Mouse (Mus musculus) kidney, embryonic 15.5 days (tissue): ENCODE results near the gene Prex1. TPM values are rescaled to one million over a fixed set of nuclear protein-coding genes. Genes with fewer than 3 reads are reported as not detected.

Experiments
- ATAC-seq: fragments of 200-750 bp; cut with Nextera tagmentation; replicated peaks from 2 replicates; pipeline ENCODE4 v1.8.0; 2017; ENCODE audit warnings: moderate TSS enrichment; ENCODE audit not compliant: low FRiP score
- H3K27ac ChIP-seq: fragments of 300-500 bp; sonication (generic); 2 replicates; pipeline ENCODE4 v1.5.1; 2015; ENCODE audit warnings: mild to moderate bottlenecking, inconsistent platforms
- H3K27me3 ChIP-seq: fragments of 300-500 bp; sonication (generic); 2 replicates; pipeline ENCODE4 v1.6.1; 2015; ENCODE audit warnings: inconsistent platforms
- H3K36me3 ChIP-seq: fragments of 300-500 bp; sonication (generic); 2 replicates; pipeline ENCODE4 v1.6.1; 2015; ENCODE audit warnings: inconsistent platforms
- H3K4me1 ChIP-seq: fragments of 300-500 bp; sonication (generic); 2 replicates; pipeline ENCODE4 v1.6.1; 2015; ENCODE audit warnings: inconsistent platforms
- H3K4me2 ChIP-seq: fragments of 300-500 bp; sonication (generic); 2 replicates; pipeline ENCODE4 v1.6.1; 2015; ENCODE audit warnings: moderate library complexity, mild to moderate bottlenecking, inconsistent platforms
- H3K4me3 ChIP-seq: fragments of 300-500 bp; sonication (generic); replicated peaks from 2 replicates; pipeline ENCODE4 v1.5.1; 2015; ENCODE audit warnings: mild to moderate bottlenecking, inconsistent platforms
- H3K9ac ChIP-seq: fragments of 300-500 bp; sonication (generic); 2 replicates; pipeline ENCODE4 v1.6.1; 2015; ENCODE audit warnings: mild to moderate bottlenecking, inconsistent platforms
- H3K9me3 ChIP-seq: fragments of 300-500 bp; sonication (generic); replicated peaks from 2 replicates; pipeline ENCODE4 v1.6.1; 2016; ENCODE audit warnings: inconsistent platforms
- WGBS: fragments of 180-500 bp; shearing (Covaris S2); methylation state at CpG from one replicate; pipeline ENCODE4 v1.1.7; 2015; ENCODE audit warnings: mixed read lengths; 5-methylcytosine and 5-hydroxymethylcytosine counted together
- polyA plus RNA-seq: library from polyadenylated mRNA; unstranded; fragments of >200 nt; fragmentation: Nextera tagmentation; extraction: Ambion mirVana; gene quantifications from 2 replicates; pipeline ENCODE4 v1.2.1, GENCODE M21; 2015

Gene Prex1
- polyA plus RNA-seq, 1 experiment from 2014 or later = 16.0 TPM

DNA sequence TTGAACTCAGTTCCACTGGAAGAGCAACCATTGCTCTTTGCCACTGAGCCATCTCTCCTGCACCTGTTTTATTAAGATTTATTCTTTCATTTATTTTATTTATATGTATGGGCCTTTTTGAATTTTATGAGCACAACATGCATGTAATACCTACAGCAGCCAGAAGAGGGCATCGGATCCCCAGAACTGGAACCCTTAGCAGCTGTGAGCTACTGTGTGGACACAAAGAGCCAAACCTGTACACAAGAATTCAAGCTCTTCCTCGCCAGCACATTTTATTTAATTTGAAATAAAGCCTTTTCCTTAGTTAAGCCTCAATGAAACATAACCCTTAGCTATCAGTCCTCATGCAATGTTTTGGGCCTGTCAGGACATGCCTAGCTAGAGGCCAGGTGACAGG is 158.1 kb downstream of the Prex1 start:
- Histone ChIP-seq H3K4me1 (peaks cover 37% of the 10 kb centered on the region), H3K27ac (no peak overlapping the region)
- ATAC-seq = no peak

GRCm38 (mm10) chr2:166554169-166554505 is 159.5 kb downstream of the Prex1 start:
- peak overlapping the region; percentile 67; the same call in 1 of the 2 replicates for H3K27ac ChIP-seq
- no peak for ATAC-seq
- peaks cover 31% of the 10 kb centered on the region for H3K4me1 ChIP-seq
- H3K4me2 ChIP-seq = no peak overlapping the region
- no peak overlapping the region for H3K4me3 ChIP-seq
- WGBS = 78% methylated on average over 11 of the region's 11 CpGs
- no peaks in the 10 kb centered on the region for H3K9me3 ChIP-seq
- no peaks in the 10 kb centered on the region for H3K27me3 ChIP-seq
- H3K9ac ChIP-seq = no peak overlapping the region
- H3K36me3 ChIP-seq = no peaks in the 10 kb centered on the region

More for the DNA sequence above, 158.1 kb downstream of the Prex1 start:
- Histone ChIP-seq H3K9ac (no peak overlapping the region), H3K9me3 (no peaks in the 10 kb centered on the region), H3K4me2 (no peak overlapping the region), H3K4me3 (no peak overlapping the region), H3K36me3 (no peaks in the 10 kb centered on the region), H3K27me3 (no peaks in the 10 kb centered on the region)
- WGBS = 66% methylated on average over 2 of the region's 2 CpGs

DNA sequence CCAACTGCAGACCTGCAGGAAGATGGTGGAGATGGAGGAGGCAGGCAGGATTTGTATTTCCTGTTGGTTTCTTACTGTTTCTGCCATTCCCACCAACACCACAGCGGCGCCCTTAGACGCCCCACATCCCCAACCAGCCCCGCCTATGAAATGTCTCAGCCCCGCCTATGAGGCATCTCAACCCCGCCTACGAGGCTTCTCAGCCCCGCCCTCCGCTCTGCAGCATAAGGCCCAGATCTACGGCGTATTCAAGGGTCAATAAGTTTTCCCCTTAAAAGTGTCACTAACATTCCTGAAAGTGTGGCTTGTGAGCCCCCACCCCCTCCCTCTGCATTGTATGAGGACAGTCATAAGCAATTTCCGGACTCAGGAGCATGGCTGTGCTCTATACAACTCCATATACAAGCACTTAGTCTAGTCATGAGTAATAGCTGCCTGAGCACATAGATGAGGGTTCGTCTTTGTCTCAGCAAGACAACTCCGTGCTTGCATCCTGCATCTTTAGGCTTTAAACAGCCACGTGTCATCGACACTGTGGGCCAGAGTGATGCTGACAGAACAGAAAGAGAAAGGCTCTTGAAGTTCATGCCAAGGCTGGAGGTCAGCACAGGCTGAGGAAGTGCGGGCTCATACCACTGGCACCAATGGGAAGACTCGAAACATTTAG is 160.0 kb downstream of the Prex1 start:
- Histone ChIP-seq H3K4me3 (no peak overlapping the region; the same call in 1 of the 2 replicates), H3K27me3 (no peaks in the 10 kb centered on the region), H3K4me1 (peaks cover 32% of the 10 kb centered on the region), H3K27ac (peak overlapping the region; percentile 67), H3K9me3 (no peaks in the 10 kb centered on the region), H3K36me3 (no peaks in the 10 kb centered on the region), H3K4me2 (peak overlapping the region; percentile 39), H3K9ac (no peak overlapping the region)
- 24% methylated on average over 18 of the region's 18 CpGs for WGBS
- ATAC-seq = 0 out of 2 replicates have a peak, but pooled peaks have one; percentile 67

GRCm38 (mm10) chr2:166552657-166553056 is 161.0 kb downstream of the Prex1 start:
- Histone ChIP-seq H3K4me2 (no peak overlapping the region), H3K27ac (no peak overlapping the region), H3K4me1 (peaks cover 28% of the 10 kb centered on the region), H3K9ac (no peak overlapping the region), H3K4me3 (no peak overlapping the region), H3K9me3 (no peaks in the 10 kb centered on the region), H3K36me3 (no peaks in the 10 kb centered on the region), H3K27me3 (no peaks in the 10 kb centered on the region)
- ATAC-seq = no peak
- WGBS = 68% methylated on average over 6 of the region's 6 CpGs

DNA sequence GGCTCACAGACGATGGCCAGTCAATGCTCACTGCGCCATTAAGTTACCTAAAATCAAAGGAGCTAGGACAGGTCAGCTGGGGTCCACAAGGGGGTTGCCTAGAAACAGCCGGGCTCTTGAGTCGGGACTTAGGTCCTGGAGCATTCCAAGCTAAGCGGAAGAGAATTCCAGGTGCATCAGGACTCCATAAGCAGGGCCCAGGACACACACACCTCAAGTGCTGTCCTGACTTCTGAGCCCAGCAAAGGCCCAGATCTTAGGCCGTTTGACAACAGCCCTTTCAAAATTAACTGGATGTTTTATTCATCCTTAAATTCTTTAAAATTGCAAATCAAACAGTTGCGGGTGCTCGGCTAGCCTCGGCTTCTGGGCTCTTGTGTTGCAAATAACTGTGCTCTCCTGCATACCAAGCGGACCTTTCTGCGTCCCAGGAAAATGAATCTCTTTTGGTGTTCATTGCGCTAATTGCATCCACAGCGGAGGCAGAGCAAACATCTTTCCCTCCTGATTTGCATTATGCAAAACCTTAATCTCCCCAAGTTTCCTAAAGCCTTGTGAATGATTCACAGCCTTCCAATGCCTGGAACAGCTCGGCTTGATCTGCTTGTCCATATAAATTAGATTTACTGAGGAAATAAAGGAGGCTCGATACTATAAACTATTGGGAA is 161.7 kb downstream of the Prex1 start:
- ATAC-seq = no peak
- H3K36me3 ChIP-seq = no peaks in the 10 kb centered on the region
- no peaks in the 10 kb centered on the region for H3K9me3 ChIP-seq
- 62% methylated on average over 15 of the region's 15 CpGs for WGBS
- H3K9ac ChIP-seq = no peak overlapping the region
- peaks cover 28% of the 10 kb centered on the region for H3K4me1 ChIP-seq
- no peak overlapping the region for H3K4me3 ChIP-seq
- H3K27me3 ChIP-seq = no peaks in the 10 kb centered on the region
- H3K27ac ChIP-seq = no peak overlapping the region
- no peak overlapping the region for H3K4me2 ChIP-seq

DNA sequence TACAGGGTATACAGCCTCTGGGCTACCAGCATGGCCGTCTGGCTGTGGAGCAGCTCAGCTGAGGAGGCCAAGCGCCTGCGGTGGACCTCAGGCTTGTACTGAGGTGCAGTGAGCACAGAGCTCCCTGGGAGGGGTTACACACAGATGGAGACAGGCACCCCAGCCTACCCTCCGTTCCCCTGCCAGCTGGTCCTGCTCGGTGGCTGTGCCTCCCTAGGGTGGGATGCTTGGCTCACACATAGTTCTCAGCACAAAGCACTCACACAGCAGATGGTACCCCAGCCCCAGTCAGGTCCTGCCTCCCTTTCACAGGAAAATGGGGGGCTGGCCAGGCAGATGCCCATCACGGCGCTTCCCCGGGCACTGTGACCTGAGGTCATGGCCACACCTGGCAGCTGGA is 163.8 kb downstream of the Prex1 start:
- no peaks in the 10 kb centered on the region for H3K9me3 ChIP-seq
- H3K4me1 ChIP-seq = peaks cover 46% of the 10 kb centered on the region
- ATAC-seq = no peak
- no peaks in the 10 kb centered on the region for H3K27me3 ChIP-seq
- no peak overlapping the region for H3K4me3 ChIP-seq
- no peak overlapping the region for H3K27ac ChIP-seq
- no peak overlapping the region for H3K4me2 ChIP-seq
- no peak overlapping the region for H3K9ac ChIP-seq
- no peaks in the 10 kb centered on the region for H3K36me3 ChIP-seq
- WGBS = 68% methylated on average over 8 of the region's 8 CpGs

DNA sequence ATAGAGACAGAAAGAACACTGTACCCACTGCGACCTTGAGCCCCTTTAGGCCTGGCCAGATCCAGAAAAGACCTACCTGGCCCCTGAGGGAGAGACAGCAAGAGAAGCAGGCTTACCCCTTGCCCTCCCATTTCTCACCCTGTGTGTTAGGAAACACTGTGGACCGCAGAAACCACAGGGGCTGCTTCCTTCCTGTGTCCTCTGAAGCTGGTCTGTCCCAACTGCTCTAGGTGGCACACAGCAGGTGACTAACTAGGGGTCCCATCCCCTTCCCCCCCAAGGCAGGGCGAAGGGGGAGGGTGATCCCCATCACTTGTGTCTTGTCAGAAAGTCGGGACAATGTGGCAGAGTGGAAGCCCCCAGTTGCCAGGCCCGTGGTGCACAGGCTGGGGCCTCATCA is 164.6 kb downstream of the Prex1 start:
- Histone ChIP-seq H3K4me1 (peaks cover 52% of the 10 kb centered on the region), H3K4me3 (no peak overlapping the region), H3K36me3 (no peaks in the 10 kb centered on the region), H3K4me2 (no peak overlapping the region), H3K27ac (no peak overlapping the region), H3K27me3 (no peaks in the 10 kb centered on the region), H3K9me3 (no peaks in the 10 kb centered on the region), H3K9ac (no peak overlapping the region)
- 74% methylated on average over 5 of the region's 5 CpGs for WGBS
- ATAC-seq = no peak

GRCm38 (mm10) chr2:166545580-166545979 is 168.1 kb downstream of the Prex1 start:
- H3K4me1 ChIP-seq = peaks cover 39% of the 10 kb centered on the region
- no peaks in the 10 kb centered on the region for H3K36me3 ChIP-seq
- ATAC-seq = peak; percentile 58; the same call in 1 of the 2 replicates
- H3K9me3 ChIP-seq = 0 out of 2 replicates have a peak, but pooled peaks cover 6% of the 10 kb centered on the region
- no peak overlapping the region for H3K9ac ChIP-seq
- H3K27ac ChIP-seq = peak overlapping the region; percentile 60
- WGBS = 29% methylated on average over 4 of the region's 4 CpGs
- H3K27me3 ChIP-seq = 0 out of 2 replicates have a peak, but pooled peaks cover 5% of the 10 kb centered on the region
- no peak overlapping the region for H3K4me3 ChIP-seq
- H3K4me2 ChIP-seq = peak overlapping the region; percentile 7; the same call in 1 of the 2 replicates

GRCm38 (mm10) chr2:166544575-166545251 is 168.9 kb downstream of the Prex1 start:
- 0 out of 2 replicates have a peak, but pooled peaks cover 6% of the 10 kb centered on the region for H3K9me3 ChIP-seq
- H3K4me1 ChIP-seq = peaks cover 39% of the 10 kb centered on the region
- H3K4me2 ChIP-seq = no peak overlapping the region
- H3K36me3 ChIP-seq = no peaks in the 10 kb centered on the region
- peak overlapping the region; percentile 60 for H3K27ac ChIP-seq
- 0 out of 2 replicates have a peak, but pooled peaks cover 5% of the 10 kb centered on the region for H3K27me3 ChIP-seq
- no peak overlapping the region for H3K9ac ChIP-seq
- no peak overlapping the region for H3K4me3 ChIP-seq
- 0 out of 2 replicates have a peak, but pooled peaks have one; percentile 19 for ATAC-seq
- WGBS = 41% methylated on average over 7 of the region's 7 CpGs

GRCm38 (mm10) chr2:166541112-166541928 is 172.3 kb downstream of the Prex1 start:
- Histone ChIP-seq H3K9ac (peak overlapping the region; percentile 26; the same call in 1 of the 2 replicates), H3K9me3 (0 out of 2 replicates have a peak, but pooled peaks cover 6% of the 10 kb centered on the region), H3K27ac (0 out of 2 replicates have a peak overlapping the region, but pooled peaks have one; percentile 27), H3K4me2 (peak overlapping the region; percentile 31; the same call in 1 of the 2 replicates), H3K36me3 (no peaks in the 10 kb centered on the region), H3K4me3 (no peak overlapping the region), H3K27me3 (0 out of 2 replicates have a peak, but pooled peaks cover 5% of the 10 kb centered on the region), H3K4me1 (peaks cover 35% of the 10 kb centered on the region)
- WGBS = 15% methylated on average over 11 of the region's 11 CpGs
- ATAC-seq = no peak

DNA sequence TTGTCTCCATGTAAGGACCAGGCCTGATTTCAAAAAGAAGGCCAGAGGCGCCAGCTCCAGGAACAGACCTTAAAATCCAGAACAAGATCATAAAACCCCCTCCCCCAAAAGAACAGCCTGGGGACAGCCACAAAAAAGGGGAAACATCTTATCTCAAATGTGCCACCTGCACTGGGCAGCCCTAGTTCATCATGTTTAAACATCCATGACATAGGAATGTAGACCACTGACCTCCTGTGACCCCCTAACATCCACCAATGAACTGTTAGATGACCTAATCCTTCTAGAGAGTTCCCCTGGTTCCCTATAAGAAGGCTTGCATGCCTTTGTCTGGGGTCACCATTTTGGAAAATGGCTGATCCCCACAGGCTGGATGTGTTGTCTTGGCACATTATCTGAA is 173.4 kb downstream of the Prex1 start:
- H3K27me3 ChIP-seq = 0 out of 2 replicates have a peak, but pooled peaks cover 5% of the 10 kb centered on the region
- 92% methylated on average over 1 of the region's 1 CpGs for WGBS
- ATAC-seq = no peak

More for the DNA sequence above, 173.4 kb downstream of the Prex1 start:
- H3K9ac ChIP-seq = no peak overlapping the region
- 0 out of 2 replicates have a peak, but pooled peaks cover 6% of the 10 kb centered on the region for H3K9me3 ChIP-seq
- no peak overlapping the region for H3K27ac ChIP-seq
- H3K4me1 ChIP-seq = peaks cover 35% of the 10 kb centered on the region
- no peak overlapping the region for H3K4me3 ChIP-seq
- H3K4me2 ChIP-seq = no peak overlapping the region
- H3K36me3 ChIP-seq = no peaks in the 10 kb centered on the region
